ENCODE assay signal across 8 mouse cellular contexts in genomic region chr2:29965250-29965843, GRCm38 (mm10). TPM values are rescaled to one million over a fixed set of nuclear protein-coding genes. Genes with fewer than 3 reads are reported as not detected.
DNase-seq lines count a peak whose midpoint lies in the region; ATAC-seq and TF ChIP-seq lines count a peak whose summit lies in the region.

Sptan1 (plus strand) TSS chr2:29965560.

- peak; percentile 95 for ATAC-seq in heart, embryonic 12.5 days (ENCODE audit: insufficient number of reproducible peaks, low FRiP score)
- ATAC-seq in kidney, postnatal 0 days (replicated peaks; ENCODE audit: low FRiP score, low read depth): peak; percentile 97
- ATAC-seq in liver, embryonic 11.5 days (replicated peaks; ENCODE audit: low FRiP score): peak; percentile 92
- ATAC-seq in stomach, embryonic 14.5 days (ENCODE audit: insufficient number of reproducible peaks, insufficient read depth, low FRiP score, low read depth): peak; percentile 99

- H3K79me3 ChIP-seq in C2C12 (ENCODE audit: low read depth): peaks cover 45% of the 10 kb centered on the region

- peaks cover 49% of the 10 kb centered on the region for H3K79me2 ChIP-seq in C2C12 (ENCODE audit: control insufficient read depth, insufficient read depth)

- TF ChIP-seq CTCF in C2C12 (IDR thresholded peaks at IDR 0.05; ENCODE audit: control insufficient read depth, insufficient read depth, insufficient read length): no peak
- TF ChIP-seq CTCF in brain, embryonic 14.5 days (IDR thresholded peaks at IDR 0.05; ENCODE audit: borderline replicate concordance, extremely low read depth, insufficient read depth, insufficient read length): no peak
- no peak for TF ChIP-seq CTCF in kidney, postnatal 0 days (IDR thresholded peaks at IDR 0.05; ENCODE audit: low read depth)

- peaks cover 2% of the 10 kb centered on the region; the same call in 1 of the 2 replicates for H3K9me3 ChIP-seq in erythroblast, embryonic 14.5 days (ENCODE audit: control insufficient read depth, low read length)
- H3K9me3 ChIP-seq in heart, embryonic 12.5 days (replicated peaks): no peaks in the 10 kb centered on the region
- no peaks in the 10 kb centered on the region for H3K9me3 ChIP-seq in kidney, postnatal 0 days (replicated peaks; ENCODE audit: low read length)
- H3K9me3 ChIP-seq in liver, embryonic 11.5 days (ENCODE audit: control insufficient read depth, low read length): no peaks in the 10 kb centered on the region
- H3K9me3 ChIP-seq in stomach, embryonic 14.5 days (ENCODE audit: control insufficient read depth, low read depth, low read length): no peaks in the 10 kb centered on the region

- peak within 1 kb of the TSS; percentile 94 for H3K27ac ChIP-seq in heart, embryonic 12.5 days (ENCODE audit: poor library complexity, severe bottlenecking)
- peak within 1 kb of the TSS; percentile 96 for H3K27ac ChIP-seq in kidney, postnatal 0 days
- H3K27ac ChIP-seq in liver, embryonic 11.5 days (ENCODE audit: low read depth, low read length): peak within 1 kb of the TSS; percentile 78
- peak within 1 kb of the TSS; percentile 89 for H3K27ac ChIP-seq in stomach, embryonic 14.5 days (ENCODE audit: low read length)

- H3ac ChIP-seq in C2C12 (ENCODE audit: control insufficient read depth, insufficient read length, low read depth): peak within 1 kb of the TSS; percentile 99

- peaks cover 30% of the 10 kb centered on the region for H3K36me3 ChIP-seq in C2C12 (ENCODE audit: control insufficient read depth, insufficient read depth)
- peaks cover under 1% of the 10 kb centered on the region; the same call in 1 of the 2 replicates for H3K36me3 ChIP-seq in erythroblast, embryonic 14.5 days (ENCODE audit: control insufficient read depth)
- peaks cover 24% of the 10 kb centered on the region for H3K36me3 ChIP-seq in heart, embryonic 12.5 days
- peaks cover 7% of the 10 kb centered on the region for H3K36me3 ChIP-seq in kidney, postnatal 0 days (ENCODE audit: insufficient read depth, low read length)
- H3K36me3 ChIP-seq in liver, embryonic 11.5 days (ENCODE audit: control insufficient read depth, insufficient read depth, low read length): no peaks in the 10 kb centered on the region
- H3K36me3 ChIP-seq in stomach, embryonic 14.5 days (ENCODE audit: control insufficient read depth, insufficient read depth, low read length): peaks cover 4% of the 10 kb centered on the region

- TF ChIP-seq POLR2A in brain, embryonic 14.5 days (IDR thresholded peaks at IDR 0.05; ENCODE audit: borderline replicate concordance, extremely low read depth, insufficient read depth, insufficient read length, poor library complexity, severe bottlenecking): peak; percentile 99

- H3K27me3 ChIP-seq in C2C12 (ENCODE audit: control insufficient read depth, insufficient read depth, insufficient read length): no peaks in the 10 kb centered on the region
- peaks cover 80% of the 10 kb centered on the region for H3K27me3 ChIP-seq in erythroblast, embryonic 14.5 days (ENCODE audit: control insufficient read depth)
- H3K27me3 ChIP-seq in heart, embryonic 12.5 days (replicated peaks): no peaks in the 10 kb centered on the region
- H3K27me3 ChIP-seq in kidney, postnatal 0 days (ENCODE audit: insufficient read depth, low read length): no peaks in the 10 kb centered on the region
- peaks cover 37% of the 10 kb centered on the region for H3K27me3 ChIP-seq in liver, embryonic 11.5 days (replicated peaks; ENCODE audit: control insufficient read depth, insufficient read depth, low read length)
- H3K27me3 ChIP-seq in stomach, embryonic 14.5 days (ENCODE audit: control insufficient read depth, insufficient read depth, low read length): no peaks in the 10 kb centered on the region

- H3K4me3 ChIP-seq in C2C12 (ENCODE audit: insufficient read depth, poor library complexity, severe bottlenecking): peak within 1 kb of the TSS; percentile 97
- H3K4me3 ChIP-seq in erythroblast, embryonic 14.5 days (replicated peaks): peak within 1 kb of the TSS; percentile 59
- peak within 1 kb of the TSS; percentile 98 for H3K4me3 ChIP-seq in heart, embryonic 12.5 days
- peak within 1 kb of the TSS; percentile 98 for H3K4me3 ChIP-seq in kidney, postnatal 0 days (replicated peaks; ENCODE audit: low read depth, low read length)
- peak within 1 kb of the TSS; percentile 85 for H3K4me3 ChIP-seq in liver, embryonic 11.5 days (ENCODE audit: low read depth, low read length)
- H3K4me3 ChIP-seq in stomach, embryonic 14.5 days (ENCODE audit: low read depth, low read length): peak within 1 kb of the TSS; percentile 96

- DNase-seq in brain, embryonic 14.5 days (ENCODE audit: low read depth): peak; percentile 99
- peak; percentile 97 for DNase-seq in kidney, postnatal 0 days (ENCODE audit: low spot score)
- peak; percentile 88 for DNase-seq in liver, embryonic 11.5 days (ENCODE audit: low spot score)
- DNase-seq in naive thymus-derived CD4-positive, alpha-beta T cell, adult 2 months (ENCODE audit: low read depth): peak; percentile 96

- peak within 1 kb of the TSS; percentile 99 for H3K9ac ChIP-seq in heart, embryonic 12.5 days
- H3K9ac ChIP-seq in kidney, postnatal 0 days (ENCODE audit: low read depth, low read length): peak within 1 kb of the TSS; percentile 99
- H3K9ac ChIP-seq in liver, embryonic 11.5 days (ENCODE audit: low read depth, low read length): peak within 1 kb of the TSS; percentile 78
- H3K9ac ChIP-seq in stomach, embryonic 14.5 days (replicated peaks; ENCODE audit: low read depth, low read length): peak within 1 kb of the TSS; percentile 96

- peak within 1 kb of the TSS; percentile 79 for H3K4me2 ChIP-seq in heart, embryonic 12.5 days
- peak within 1 kb of the TSS; percentile 72 for H3K4me2 ChIP-seq in kidney, postnatal 0 days (ENCODE audit: low read length)
- H3K4me2 ChIP-seq in liver, embryonic 11.5 days: peak within 1 kb of the TSS; percentile 89
- H3K4me2 ChIP-seq in stomach, embryonic 14.5 days (replicated peaks; ENCODE audit: low read depth, low read length): peak within 1 kb of the TSS; percentile 63

- H3K4me1 ChIP-seq in erythroblast, embryonic 14.5 days (ENCODE audit: control insufficient read depth): peaks cover 10% of the 10 kb centered on the region
- peaks cover 43% of the 10 kb centered on the region for H3K4me1 ChIP-seq in heart, embryonic 12.5 days (replicated peaks)
- H3K4me1 ChIP-seq in kidney, postnatal 0 days (replicated peaks; ENCODE audit: insufficient read depth, low read length): peaks cover 20% of the 10 kb centered on the region
- peaks cover 6% of the 10 kb centered on the region; the same call in 1 of the 2 replicates for H3K4me1 ChIP-seq in liver, embryonic 11.5 days (replicated peaks; ENCODE audit: control insufficient read depth, insufficient read depth, low read length)
- peaks cover 21% of the 10 kb centered on the region for H3K4me1 ChIP-seq in stomach, embryonic 14.5 days (ENCODE audit: control insufficient read depth, insufficient read depth, low read length)

- WGBS in heart, embryonic 12.5 days: under 1% methylated on average over 81 of the region's 82 CpGs
- WGBS in kidney, postnatal 0 days: under 1% methylated on average over 75 of the region's 82 CpGs
- WGBS in liver, embryonic 11.5 days: under 1% methylated on average over 77 of the region's 82 CpGs
- under 1% methylated on average over 81 of the region's 82 CpGs for WGBS in stomach, embryonic 14.5 days

TF ChIP-seq in C2C12, 6 proteins besides CTCF, POLR2A, EP300 and RAD21:
- TF ChIP-seq MAX (IDR thresholded peaks at IDR 0.05) (peak; percentile 10), CEBPB (IDR thresholded peaks at IDR 0.05; ENCODE audit: low read depth) (no peak), USF1 (IDR thresholded peaks at IDR 0.05; ENCODE audit: low read depth) (no peak), FOSL1 (IDR thresholded peaks at IDR 0.05; ENCODE audit: insufficient read depth, low read length, poor library complexity, severe bottlenecking) (no peak), MYOD1 (IDR thresholded peaks at IDR 0.05; ENCODE audit: control insufficient read depth, insufficient read length, low read depth) (no peak), MYOG (IDR thresholded peaks at IDR 0.05; ENCODE audit: control insufficient read depth, extremely low read depth, insufficient read length) (no peak)

RNA-seq across cellular contexts. Expression of gene Sptan1, which starts in this region (rescaled TPM):
- 93.4 TPM for polyA plus RNA-seq in C2C12 (2012; fragmentation: generic; extraction: Trizol)
- 595 and 622 TPM in 2 replicates for polyA plus RNA-seq in brain, embryonic 14.5 days (2012; rRNA removed)
- 0.01 and 0.04 TPM in 2 replicates for polyA plus RNA-seq in erythroblast, embryonic 14.5 days (2012)
- 124 and 141 TPM in 2 replicates for polyA plus RNA-seq in heart, embryonic 12.5 days (2016; fragmentation: Nextera tagmentation; extraction: Ambion mirVana)
- polyA plus RNA-seq in kidney, postnatal 0 days (2015; fragmentation: Nextera tagmentation; extraction: Ambion mirVana): 92.4 and 94.3 TPM in 2 replicates
- polyA plus RNA-seq in liver, embryonic 11.5 days (2014; fragmentation: Nextera tagmentation; extraction: Ambion mirVana): 40.4 and 50.2 TPM in 2 replicates
- polyA plus RNA-seq in stomach, embryonic 14.5 days (2014; fragmentation: Nextera tagmentation; extraction: Ambion mirVana): 136 and 139 TPM in 2 replicates

Comparison
In these comparisons a context has a peak if more than half of its experiments do, and no peak if none do; other contexts are left out.
1. Peak in every context shown above with its lines: DNase-seq, ATAC-seq, H3K4me3 ChIP-seq and H3K27ac ChIP-seq.
2. RNA of gene Sptan1 (polyA plus RNA-seq): 595 to 622 TPM in brain, embryonic 14.5 days, 136 to 139 TPM in stomach, embryonic 14.5 days, 124 to 141 TPM in heart, embryonic 12.5 days, 93.4 TPM in C2C12 (single experiment), 92.4 to 94.3 TPM in kidney, postnatal 0 days and 40.4 to 50.2 TPM in liver, embryonic 11.5 days; 0.01 to 0.04 TPM in erythroblast, embryonic 14.5 days; every median in the first group is over 10 times any median in the second.